Mouse (Mus musculus) spleen, adult 2 months (tissue): ENCODE measurements around the gene Olfr550. TPM values are rescaled to one million over a fixed set of nuclear protein-coding genes. Genes with fewer than 3 reads are reported as not detected.

Experiments
- DNase-seq, 2 experiments: peaks; one replicate each; pipeline versions ENCODE4 v3.0.0 to v3.0.0-alpha.2; 2012 to 2021; ENCODE audit warnings: low spot score in 2 of 2, low read depth in 1 of 2
- H3K27ac ChIP-seq: fragments of 200-500 bp; 2 replicates; pipeline ENCODE4 v1.5.1; 2012; ENCODE audit warnings: low read length, inconsistent platforms; ENCODE audit not compliant: insufficient read depth
- H3K27me3 ChIP-seq: fragments of 200-500 bp; 2 replicates; pipeline ENCODE4 v1.6.1; 2012; ENCODE audit warnings: mild to moderate bottlenecking, moderate library complexity, low read length, inconsistent platforms; ENCODE audit not compliant: control insufficient read depth, insufficient read depth
- H3K36me3 ChIP-seq: fragments of 200-500 bp; 2 replicates; pipeline ENCODE4 v1.6.1; 2012; ENCODE audit warnings: mild to moderate bottlenecking, low read length, inconsistent platforms; ENCODE audit not compliant: control insufficient read depth, insufficient read depth
- H3K4me1 ChIP-seq: fragments of 200-500 bp; 2 replicates; pipeline ENCODE4 v1.6.1; 2011; ENCODE audit warnings: inconsistent platforms; ENCODE audit not compliant: control insufficient read depth, insufficient read depth, insufficient read length
- H3K4me3 ChIP-seq: fragments of 200-500 bp; 2 replicates; pipeline ENCODE4 v1.5.1; 2011; ENCODE audit warnings: mild to moderate bottlenecking, inconsistent platforms; ENCODE audit not compliant: insufficient read depth, insufficient read length; ENCODE audit errors: extremely low read depth
- CTCF ChIP-seq: fragments of 200-500 bp; IDR thresholded peaks from 2 replicates; pipeline ENCODE4 v1.5.1; 2011; ENCODE audit warnings: mild to moderate bottlenecking, inconsistent platforms; ENCODE audit not compliant: insufficient read depth, insufficient read length, insufficient replicate concordance; ENCODE audit errors: extremely low read depth
- POLR2A ChIP-seq: fragments of 200-500 bp; IDR thresholded peaks from 2 replicates; pipeline ENCODE4 v1.6.1; 2011; ENCODE audit warnings: low read depth, low read length, inconsistent platforms
- WGBS: fragments of 180-500 bp; shearing (Covaris S2); methylation state at CpG from one replicate; pipeline ENCODE4 v1.1.7; 2018; 5-methylcytosine and 5-hydroxymethylcytosine counted together
- polyA plus RNA-seq: library from polyadenylated mRNA; depleted of rRNA; stranded (reverse); fragments of >200 nt; gene quantifications from 2 replicates; pipeline ENCODE4 v1.2.3, GENCODE M21; 2012

The Olfr550 gene
- polyA plus RNA-seq, 1 experiment: not detected

DNA sequence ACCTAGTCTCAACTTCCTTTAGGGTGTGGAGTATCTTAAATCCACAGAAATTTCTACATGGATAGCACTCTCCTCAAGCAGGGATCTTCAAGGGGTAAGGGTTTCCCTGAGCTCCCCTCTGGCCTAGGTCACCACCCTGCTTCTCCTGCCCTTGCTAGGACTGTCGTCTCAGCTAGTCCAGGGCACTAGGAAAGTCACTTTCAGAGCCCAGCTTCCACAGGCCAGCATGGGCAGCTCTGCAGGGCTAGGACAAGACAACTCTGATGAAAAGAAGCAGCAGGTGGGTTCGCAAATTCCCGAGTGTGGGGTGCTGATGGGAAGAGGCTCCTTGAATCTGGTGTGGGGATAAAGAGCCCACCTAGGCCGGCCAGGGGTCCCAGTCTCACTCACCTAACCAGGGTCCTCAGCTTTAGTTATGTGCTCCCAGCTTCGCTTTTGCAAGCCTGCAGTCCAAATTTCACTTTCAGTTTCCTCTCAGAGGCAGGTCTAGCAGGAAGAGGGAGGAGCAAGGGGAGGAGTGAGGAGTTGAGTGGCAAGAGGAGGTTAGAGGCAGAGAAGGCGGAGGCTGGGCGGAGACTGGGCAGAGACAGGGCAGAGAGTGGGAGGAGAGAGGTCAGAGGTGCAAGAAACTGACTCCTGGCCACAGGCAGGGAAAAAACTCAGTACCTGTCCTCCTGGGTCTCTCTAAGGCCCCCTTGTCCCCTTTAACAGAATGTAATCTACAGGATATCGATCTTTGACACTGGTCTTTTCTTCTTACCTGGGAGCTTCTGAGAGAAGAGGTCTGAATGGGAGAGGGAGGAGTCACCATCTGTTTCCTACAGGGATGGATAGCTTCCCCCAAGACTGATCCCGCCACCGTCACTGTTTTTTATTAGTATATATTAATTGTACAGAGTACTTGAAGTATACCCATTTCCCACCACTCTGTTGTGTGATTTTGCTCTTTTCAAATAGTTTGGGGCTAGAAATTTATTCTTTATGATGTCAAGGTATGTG is 5.9 kb upstream of the Olfr550 start, which contains the start of gene Trim21:
Gene Trim21, minus strand, starts transcription at position 488 of the 999 bp plus-strand sequence.
- Histone ChIP-seq H3K4me3 (peak within 1 kb of the TSS; percentile 75), H3K27ac (peak within 1 kb of the TSS; percentile 57), H3K36me3 (peaks cover 23% of the 10 kb centered on the region), H3K27me3 (no peaks in the 10 kb centered on the region), H3K4me1 (peaks cover 6% of the 10 kb centered on the region; the same call in 1 of the 2 replicates)
- 5% methylated on average over 10 of the region's 10 CpGs for WGBS
- TF ChIP-seq POLR2A (peak; percentile 34; the same call in 1 of the 2 replicates), CTCF (no peak)
- peak; percentile 83 to 89 for DNase-seq

DNA sequence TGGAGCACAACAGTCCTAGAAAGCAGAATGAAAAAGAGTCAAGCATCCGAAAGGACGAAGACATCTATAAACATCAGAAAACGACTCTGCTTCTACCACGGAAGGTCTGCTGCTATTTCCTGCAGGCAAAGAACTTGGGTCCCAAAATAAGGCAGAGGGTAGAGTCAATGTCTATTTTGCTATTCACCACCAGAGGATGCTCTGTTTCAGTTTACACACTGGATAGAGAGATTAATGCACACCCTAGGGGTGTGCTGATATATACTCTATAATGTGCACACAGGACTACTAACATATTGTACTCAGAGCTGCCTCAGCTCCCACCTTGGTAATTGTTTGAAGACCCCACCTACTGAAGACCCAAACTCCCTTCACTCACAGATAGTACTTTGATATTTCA is 5.0 kb upstream of the Olfr550 start:
- Histone ChIP-seq H3K4me1 (peaks cover 6% of the 10 kb centered on the region; the same call in 1 of the 2 replicates), H3K36me3 (peaks cover 14% of the 10 kb centered on the region), H3K27ac (no peak overlapping the region), H3K27me3 (no peaks in the 10 kb centered on the region), H3K4me3 (no peak overlapping the region)
- no peak for DNase-seq
- no peak for TF ChIP-seq POLR2A
- TF ChIP-seq CTCF: no peak
- 62% methylated on average over 4 of the region's 4 CpGs for WGBS

DNA sequence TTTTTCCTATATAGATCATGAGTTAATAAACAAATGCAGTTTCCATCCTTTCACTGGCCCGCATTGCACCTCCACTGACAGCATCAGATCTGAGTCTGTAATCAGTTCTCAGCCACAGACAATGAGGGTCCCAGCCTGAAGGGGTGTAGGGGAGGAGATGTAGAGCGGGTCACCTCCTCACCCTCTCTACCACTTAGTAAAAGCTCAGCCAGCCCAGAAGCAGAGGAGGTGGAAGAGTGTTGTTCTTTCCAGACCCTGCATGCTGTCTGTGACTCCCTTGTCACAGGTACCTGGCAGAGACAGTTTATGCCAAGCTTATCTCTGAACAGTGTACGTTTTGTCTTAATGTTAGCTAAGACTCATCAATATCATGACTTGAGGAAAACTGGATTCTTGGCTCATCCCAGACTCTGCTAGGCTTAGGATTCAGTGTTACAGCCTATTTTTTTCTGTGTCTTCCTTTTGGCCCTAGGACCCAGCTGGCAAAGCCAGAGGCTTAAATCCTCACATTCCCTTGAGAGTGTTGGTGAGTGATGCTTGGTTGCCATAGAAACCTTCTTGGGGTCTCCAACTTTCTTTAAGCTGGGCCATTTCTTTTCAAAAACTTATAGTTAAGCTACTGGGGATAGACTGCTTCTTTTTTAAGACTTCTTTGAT is 2.1 kb downstream of the Olfr550 start:
- H3K4me1 ChIP-seq: no peaks in the 10 kb centered on the region; the same call in 1 of the 2 replicates
- H3K27me3 ChIP-seq: no peaks in the 10 kb centered on the region
- no peak overlapping the region for H3K4me3 ChIP-seq
- H3K27ac ChIP-seq: no peak overlapping the region
- WGBS: 89% methylated on average over 3 of the region's 3 CpGs
- H3K36me3 ChIP-seq: no peaks in the 10 kb centered on the region
- no peak for DNase-seq
- no peak for TF ChIP-seq POLR2A
- no peak for TF ChIP-seq CTCF

DNA sequence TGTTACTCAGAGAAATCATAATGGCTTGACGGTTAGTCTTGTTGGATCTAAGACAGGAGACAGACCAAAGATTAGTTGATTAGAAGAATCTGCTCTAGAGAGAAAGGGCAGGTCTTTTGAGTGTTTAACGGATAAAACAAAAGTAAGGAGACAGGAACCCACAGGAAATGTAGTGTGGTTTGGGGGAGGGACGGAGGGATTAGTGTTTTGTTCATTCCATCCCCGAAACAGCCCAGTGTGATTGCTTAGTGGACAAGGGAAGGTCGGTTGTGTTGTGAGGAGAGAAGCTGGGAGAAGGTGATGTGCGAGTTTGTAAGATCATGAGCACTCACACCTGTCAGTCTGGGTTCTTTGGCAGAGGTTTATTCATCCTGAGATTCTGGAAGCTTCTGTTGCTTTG is 4.8 kb downstream of the Olfr550 start:
- no peak for TF ChIP-seq CTCF
- no peak for TF ChIP-seq POLR2A
- no peak for DNase-seq
- H3K4me3 ChIP-seq: no peak overlapping the region
- WGBS: 10% methylated on average over 6 of the region's 6 CpGs
- no peak overlapping the region for H3K27ac ChIP-seq
- H3K27me3 ChIP-seq: no peaks in the 10 kb centered on the region
- H3K36me3 ChIP-seq: no peaks in the 10 kb centered on the region
- H3K4me1 ChIP-seq: no peaks in the 10 kb centered on the region; the same call in 1 of the 2 replicates

DNA sequence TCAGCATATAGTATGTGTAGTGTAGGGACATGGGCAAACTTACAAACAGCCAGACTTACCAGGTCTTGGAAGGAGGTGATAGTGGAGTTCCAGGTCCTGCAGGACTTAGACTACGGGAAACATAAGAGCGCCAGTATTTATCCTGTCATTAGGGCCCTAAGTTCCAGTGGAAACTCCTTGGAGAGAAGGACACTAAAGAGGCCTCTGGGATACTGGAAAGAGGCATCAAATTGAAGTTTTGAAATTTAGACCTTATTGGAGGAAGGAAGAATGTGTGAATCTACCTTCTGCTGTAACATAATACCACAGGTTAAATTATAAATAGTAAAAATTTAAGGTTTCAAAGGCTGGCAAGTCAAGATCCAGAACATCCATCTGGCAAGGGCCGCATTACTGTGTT is 20.5 kb downstream of the Olfr550 start, which contains the start of gene Olfr551:
Gene Olfr551, minus strand, starts transcription at position 101 of the 400 bp plus-strand sequence.
- 95% methylated on average over 3 of the region's 3 CpGs for WGBS
- no peak for DNase-seq
- H3K27me3 ChIP-seq: no peaks in the 10 kb centered on the region
- H3K36me3 ChIP-seq: no peaks in the 10 kb centered on the region
- peaks cover 2% of the 10 kb centered on the region; the same call in 1 of the 2 replicates for H3K4me1 ChIP-seq
- TF ChIP-seq POLR2A (no peak), CTCF (no peak)
- H3K4me3 ChIP-seq: no peak within 1 kb of the TSS
- no peak within 1 kb of the TSS for H3K27ac ChIP-seq

DNA sequence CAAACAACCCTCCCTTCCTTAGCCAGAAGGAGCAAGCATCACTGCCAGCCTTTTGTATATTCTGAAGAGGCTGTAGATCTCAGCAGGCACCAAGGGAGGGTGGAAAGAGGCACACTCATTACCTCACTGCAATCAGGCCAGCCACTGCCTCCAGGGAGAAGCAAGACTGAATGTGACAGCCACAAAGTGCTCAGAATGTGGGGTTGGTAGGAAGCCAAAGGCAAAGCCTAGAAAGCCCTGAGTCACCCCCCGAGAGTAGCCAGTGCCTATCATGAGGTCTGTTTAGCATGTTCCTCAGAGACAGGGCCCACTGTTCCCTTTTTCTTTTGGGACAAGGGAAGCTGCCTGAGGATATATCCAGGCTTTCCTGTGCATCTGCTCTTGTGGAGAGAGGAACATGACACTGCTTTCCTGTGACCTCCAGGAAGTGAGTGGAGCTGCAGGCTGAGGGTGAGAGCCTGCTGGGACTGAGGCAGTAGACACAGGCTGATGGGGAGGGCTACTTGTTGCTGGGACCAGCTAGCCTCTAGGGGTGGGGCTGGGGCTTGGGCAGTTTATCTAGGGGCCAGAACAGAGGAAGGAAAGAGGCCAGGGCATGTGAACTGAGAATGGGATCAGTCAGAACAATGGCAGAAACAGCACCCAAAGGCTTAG is 26.3 kb downstream of the Olfr550 start, which contains the start of gene Olfr552:
Gene Olfr552, plus strand, starts transcription at position 393 of the 654 bp plus-strand sequence.
- Histone ChIP-seq H3K27me3 (no peaks in the 10 kb centered on the region), H3K4me3 (no peak within 1 kb of the TSS), H3K27ac (no peak within 1 kb of the TSS), H3K36me3 (no peaks in the 10 kb centered on the region), H3K4me1 (no peaks in the 10 kb centered on the region)
- no peak for DNase-seq
- TF ChIP-seq POLR2A: no peak
- no peak for TF ChIP-seq CTCF
- 20% methylated on average over 1 of the region's 1 CpGs for WGBS
